Mouse (Mus musculus) hematopoietic multipotent progenitor cell, adult 10-12 weeks (in vitro differentiated cells): ENCODE measurements around the gene Alb. TPM values are rescaled to one million over a fixed set of nuclear protein-coding genes. Genes with fewer than 3 reads are reported as not detected.

Experiments used
- polyA plus RNA-seq: library from polyadenylated mRNA; stranded (reverse); fragments of >175 nt; gene quantifications from 2 replicates; pipeline ENCODE4 v1.2.3, GENCODE M21; 2012; ENCODE audit warnings: low replicate concordance

Alb gene
- not detected in 2 replicates for polyA plus RNA-seq

DNA sequence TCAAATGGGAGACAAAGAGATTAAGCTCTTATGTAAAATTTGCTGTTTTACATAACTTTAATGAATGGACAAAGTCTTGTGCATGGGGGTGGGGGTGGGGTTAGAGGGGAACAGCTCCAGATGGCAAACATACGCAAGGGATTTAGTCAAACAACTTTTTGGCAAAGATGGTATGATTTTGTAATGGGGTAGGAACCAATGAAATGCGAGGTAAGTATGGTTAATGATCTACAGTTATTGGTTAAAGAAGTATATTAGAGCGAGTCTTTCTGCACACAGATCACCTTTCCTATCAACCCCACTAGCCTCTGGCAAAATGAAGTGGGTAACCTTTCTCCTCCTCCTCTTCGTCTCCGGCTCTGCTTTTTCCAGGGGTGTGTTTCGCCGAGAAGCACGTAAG is at the start of gene Alb:
TSS of gene Alb (plus strand) at position 279 of the 400 bp plus-strand sequence.

DNA sequence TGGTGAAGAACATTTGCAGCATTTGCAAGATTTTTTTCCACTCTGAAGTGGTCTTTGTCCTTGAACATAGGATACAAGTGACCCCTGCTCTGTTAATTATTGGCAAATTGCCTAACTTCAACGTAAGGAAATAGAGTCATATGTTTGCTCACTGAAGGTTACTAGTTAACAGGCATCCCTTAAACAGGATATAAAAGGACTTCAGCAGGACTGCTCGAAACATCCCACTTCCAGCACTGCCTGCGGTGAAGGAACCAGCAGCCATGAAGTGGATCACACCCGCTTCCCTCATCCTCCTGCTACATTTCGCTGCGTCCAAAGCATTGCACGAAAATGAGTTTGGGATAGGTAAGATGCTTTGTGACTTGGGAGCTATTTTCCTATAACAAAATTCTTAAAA is 29.8 kb downstream of the Alb start, which contains the start of gene Afp:
TSS of gene Afp (plus strand) at position 220 of the 400 bp plus-strand sequence.

DNA sequence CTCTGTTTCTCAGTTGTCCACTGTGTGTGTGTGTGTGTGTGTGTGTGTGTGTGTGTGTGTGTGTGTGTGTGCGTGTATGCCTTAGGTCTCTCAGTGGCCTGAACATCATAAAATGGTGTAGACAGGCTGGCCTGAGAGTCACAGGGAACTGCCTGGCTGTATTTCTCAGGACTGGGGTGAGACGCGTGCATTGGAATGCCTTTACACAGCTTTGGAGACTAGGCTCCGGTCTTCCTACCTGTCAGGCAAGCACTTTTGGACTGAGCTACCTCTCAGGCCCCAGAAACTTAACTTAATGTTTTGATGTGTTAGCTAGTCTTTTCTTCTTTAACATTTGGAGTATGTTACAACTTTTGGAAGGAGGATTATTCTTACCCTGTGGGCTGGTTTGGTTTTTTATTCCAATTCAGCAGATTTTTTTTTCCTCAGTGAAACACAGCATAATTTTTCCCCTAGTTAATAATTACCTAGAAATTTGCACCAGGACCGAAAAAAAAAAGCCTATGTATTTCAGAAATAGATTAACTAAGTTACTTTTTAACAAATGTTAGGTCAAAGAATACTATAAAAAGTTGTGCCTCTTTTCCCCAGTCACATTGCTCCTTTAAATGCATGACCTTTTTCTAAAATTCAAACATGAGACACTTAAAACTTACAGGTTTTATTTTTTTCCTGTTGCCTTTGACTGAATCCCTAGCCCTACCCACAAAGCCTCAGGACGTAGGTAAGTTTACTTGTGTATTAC is 57.8 kb downstream of the Alb start, which contains the start of gene Afm:
TSS of gene Afm (plus strand) at position 577 of the 745 bp plus-strand sequence.

Other genes with a start within 250 kb of the Alb start
- gene Cox18, start 236.9 kb upstream of the Alb start, polyA plus RNA-seq: 34.0 and 37.4 TPM in 2 replicates
- 9.2 and 22.1 TPM in 2 replicates for gene Ankrd17, start 94.3 kb upstream of the Alb start, polyA plus RNA-seq
- gene Gm9958, start 93.7 kb upstream of the Alb start, polyA plus RNA-seq: 0.11 and 0.36 TPM in 2 replicates
- gene Afp, start 29.8 kb downstream of the Alb start, polyA plus RNA-seq: 0.13 TPM in 1 of 2 replicates, not detected in the other
- gene Afm, start 58.0 kb downstream of the Alb start, polyA plus RNA-seq: not detected in 2 replicates
- not detected in 2 replicates for gene 5830473C10Rik, start 100.2 kb downstream of the Alb start, polyA plus RNA-seq
- 0.33 and 0.45 TPM in 2 replicates for gene Rassf6, start 179.8 kb downstream of the Alb start, polyA plus RNA-seq